Mouse (Mus musculus): ENCODE results near the gene Gpa33. TPM values are rescaled to one million over a fixed set of nuclear protein-coding genes. Genes with fewer than 3 reads are reported as not detected.

The Gpa33 gene
- polyA plus RNA-seq, 1 experiment = 3.8 TPM

DNA sequence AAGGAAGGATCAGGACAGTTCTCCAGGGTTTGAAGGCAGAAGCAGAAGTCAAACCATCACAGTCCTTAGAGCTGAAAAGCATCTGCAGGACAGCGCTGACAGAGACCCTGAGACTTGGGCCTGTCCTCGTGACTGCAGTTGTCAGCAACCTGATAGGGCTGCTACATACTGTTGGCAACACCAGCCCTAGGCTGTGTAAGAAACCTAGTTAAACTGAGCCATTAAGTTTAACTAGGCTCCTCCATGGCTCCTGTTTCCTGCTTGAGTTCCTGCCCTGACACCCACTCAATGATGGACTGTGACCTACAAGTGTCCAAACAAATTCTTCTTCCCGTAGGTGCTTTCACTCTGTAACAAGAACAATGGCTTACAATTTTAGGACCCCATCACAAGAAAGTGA, 75.1 kb downstream of the Gpa33 start:
- no peak overlapping the region for H3K27ac ChIP-seq (ENCODE audit: control insufficient read depth, insufficient read depth, low read length)
- H3K4me1 ChIP-seq (replicated peaks; ENCODE audit: control insufficient read depth, insufficient read depth, low read length) = no peaks in the 10 kb centered on the region
- H3K4me3 ChIP-seq (ENCODE audit: control insufficient read depth, insufficient read depth, low read length) = no peak overlapping the region
- DNase-seq = no peak
- no peaks in the 10 kb centered on the region for H3K36me3 ChIP-seq (ENCODE audit: control insufficient read depth, insufficient read depth, low read length)
- 86% methylated on average over 3 of the region's 3 CpGs for WGBS
- no peaks in the 10 kb centered on the region for H3K27me3 ChIP-seq (ENCODE audit: control insufficient read depth, insufficient read depth, low read length)
- TF ChIP-seq POLR2A (IDR thresholded peaks at IDR 0.05; ENCODE audit: control insufficient read depth, extremely low read depth, insufficient read depth, low read length, poor library complexity) = no peak
- TF ChIP-seq CTCF (IDR thresholded peaks at IDR 0.05; ENCODE audit: borderline replicate concordance, control insufficient read depth, extremely low read depth, insufficient read depth, low read length, poor library complexity) = no peak

DNA sequence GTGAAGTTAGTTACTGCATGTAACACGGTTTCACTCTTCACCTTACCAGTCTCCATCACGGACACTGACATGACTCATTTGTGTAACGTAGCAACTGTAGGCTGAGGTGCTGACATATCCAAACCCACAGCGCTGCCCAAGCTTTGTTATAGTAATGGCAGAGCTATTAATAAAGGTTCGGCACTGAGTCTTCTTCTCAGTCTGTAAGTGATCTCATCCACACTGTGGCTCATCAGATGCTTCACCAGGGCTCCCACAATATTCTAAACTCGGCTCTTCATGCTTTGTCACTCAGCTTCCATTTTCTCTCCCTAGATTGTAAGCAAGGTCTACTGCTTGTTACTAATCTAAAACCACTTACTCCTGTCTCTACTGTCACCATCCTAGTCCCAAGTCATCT, 79.3 kb downstream of the Gpa33 start:
- no peak for DNase-seq
- H3K27me3 ChIP-seq (ENCODE audit: control insufficient read depth, insufficient read depth, low read length) = no peaks in the 10 kb centered on the region
- H3K4me3 ChIP-seq (ENCODE audit: control insufficient read depth, insufficient read depth, low read length) = no peak overlapping the region
- H3K36me3 ChIP-seq (ENCODE audit: control insufficient read depth, insufficient read depth, low read length) = no peaks in the 10 kb centered on the region
- TF ChIP-seq CTCF (IDR thresholded peaks at IDR 0.05; ENCODE audit: borderline replicate concordance, control insufficient read depth, extremely low read depth, insufficient read depth, low read length, poor library complexity) (no peak), POLR2A (IDR thresholded peaks at IDR 0.05; ENCODE audit: control insufficient read depth, extremely low read depth, insufficient read depth, low read length, poor library complexity) (no peak)
- no peak overlapping the region for H3K27ac ChIP-seq (ENCODE audit: control insufficient read depth, insufficient read depth, low read length)
- H3K4me1 ChIP-seq (replicated peaks; ENCODE audit: control insufficient read depth, insufficient read depth, low read length) = no peaks in the 10 kb centered on the region
- 90% methylated on average over 6 of the region's 6 CpGs for WGBS

DNA sequence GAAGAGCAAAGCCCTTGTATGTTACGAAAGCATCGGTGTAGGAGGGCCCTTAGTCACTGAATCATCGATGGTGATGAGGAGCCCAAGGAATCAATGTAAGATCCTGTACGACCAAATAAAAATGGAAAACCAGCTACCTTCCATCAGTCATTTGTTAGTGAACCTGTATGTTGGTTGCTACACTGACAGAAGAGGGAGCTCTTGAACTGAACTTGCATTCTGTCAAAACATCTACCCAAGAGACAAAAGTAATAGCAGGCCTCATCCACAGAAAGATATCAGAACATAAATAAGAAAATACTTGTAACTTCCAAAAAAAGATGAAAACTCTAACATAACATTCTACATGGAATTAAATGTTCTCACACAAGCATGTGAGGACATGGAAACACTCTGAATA, 84.1 kb downstream of the Gpa33 start:
- no peak for DNase-seq
- Histone ChIP-seq H3K36me3 (ENCODE audit: control insufficient read depth, insufficient read depth, low read length) (no peaks in the 10 kb centered on the region), H3K27me3 (ENCODE audit: control insufficient read depth, insufficient read depth, low read length) (no peaks in the 10 kb centered on the region), H3K4me3 (ENCODE audit: control insufficient read depth, insufficient read depth, low read length) (no peak overlapping the region), H3K27ac (ENCODE audit: control insufficient read depth, insufficient read depth, low read length) (no peak overlapping the region), H3K4me1 (replicated peaks; ENCODE audit: control insufficient read depth, insufficient read depth, low read length) (no peaks in the 10 kb centered on the region)
- no peak for TF ChIP-seq POLR2A (IDR thresholded peaks at IDR 0.05; ENCODE audit: control insufficient read depth, extremely low read depth, insufficient read depth, low read length, poor library complexity)
- TF ChIP-seq CTCF (IDR thresholded peaks at IDR 0.05; ENCODE audit: borderline replicate concordance, control insufficient read depth, extremely low read depth, insufficient read depth, low read length, poor library complexity) = no peak
- 89% methylated on average over 4 of the region's 4 CpGs for WGBS

Other genes starting within 250 kb of the Gpa33 start
- 39.7 and 53.4 TPM in 2 replicates for gene Pou2f1, start 127.6 kb upstream of the Gpa33 start, polyA plus RNA-seq (2012; rRNA removed)
- gene Dusp27, start 2.3 kb upstream of the Gpa33 start, polyA plus RNA-seq (2012; rRNA removed) = 0.08 and 0.32 TPM in 2 replicates
- 0.05 TPM in 1 of 2 replicates, not detected in the other for gene Mael, start 108.5 kb downstream of the Gpa33 start, polyA plus RNA-seq (2012; rRNA removed)
- gene Ildr2, start 123.9 kb downstream of the Gpa33 start, polyA plus RNA-seq (2012; rRNA removed) = 0.40 and 0.59 TPM in 2 replicates
- gene Tada1, start 248.9 kb downstream of the Gpa33 start, polyA plus RNA-seq (2012; rRNA removed) = 35.2 and 35.4 TPM in 2 replicates